In genomic region chr8:87473314-87473713, GRCm38 (mm10) we compare ENCODE assay signal across 8 mouse cellular contexts. TPM values are rescaled to one million over a fixed set of nuclear protein-coding genes. Genes with fewer than 3 reads are reported as not detected.
DNase-seq lines count a peak whose midpoint lies in the region; ATAC-seq and TF ChIP-seq lines count a peak whose summit lies in the region.

No protein-coding gene starts in this region.

- peak overlapping the region; percentile 98 for H3K4me2 ChIP-seq in heart, embryonic 11.5 days
- peak overlapping the region; percentile 96 for H3K4me2 ChIP-seq in intestine, embryonic 15.5 days (replicated peaks)
- peak overlapping the region; percentile 95 for H3K4me2 ChIP-seq in midbrain, embryonic 13.5 days (replicated peaks)

- peaks cover 18% of the 10 kb centered on the region for H3K4me1 ChIP-seq in heart, embryonic 11.5 days (ENCODE audit: control insufficient read depth, insufficient read depth, low read length)
- H3K4me1 ChIP-seq in ES-E14 (ENCODE audit: control insufficient read depth in 2 of 2, insufficient read depth in 2 of 2, low read length in 2 of 2, poor library complexity in 1 of 2): peaks cover 0 to 2% of the 10 kb centered on the region in 2 experiments; a peak in 2 of 4 replicates
- H3K4me1 ChIP-seq in intestine, embryonic 15.5 days (replicated peaks): peaks cover 38% of the 10 kb centered on the region
- peaks cover 74% of the 10 kb centered on the region for H3K4me1 ChIP-seq in midbrain, embryonic 13.5 days (replicated peaks)

- H3K9me3 ChIP-seq in heart, embryonic 11.5 days (replicated peaks; ENCODE audit: control insufficient read depth, low read length): no peaks in the 10 kb centered on the region
- H3K9me3 ChIP-seq in ES-E14 (ENCODE audit: control insufficient read depth, insufficient read depth, low read depth, low read length): no peaks in the 10 kb centered on the region
- no peaks in the 10 kb centered on the region for H3K9me3 ChIP-seq in intestine, embryonic 15.5 days
- no peaks in the 10 kb centered on the region for H3K9me3 ChIP-seq in midbrain, embryonic 13.5 days

- intact Hi-C loops in heart, postnatal 36 days (cut with DNase I): no loop called here
- intact Hi-C loops in gastrocnemius, postnatal 36 days (cut with DNase I): loop anchor here (10.0 kb wide), 1 partner anchor 259 kb away; no protein-coding TSS in a partner anchor

- peak overlapping the region; percentile 60 for H3K4me3 ChIP-seq in heart, embryonic 11.5 days (ENCODE audit: low read depth, low read length)
- H3K4me3 ChIP-seq in ES-E14 (ENCODE audit: insufficient read depth in 1 of 2, low read depth in 1 of 2, low read length in 2 of 2, poor library complexity in 1 of 2, severe bottlenecking in 1 of 2): peak overlapping the region; percentile 65 to 84
- peak overlapping the region; percentile 57 for H3K4me3 ChIP-seq in intestine, embryonic 15.5 days (replicated peaks)
- H3K4me3 ChIP-seq in midbrain, embryonic 13.5 days (replicated peaks): peak overlapping the region; percentile 67

- peaks cover 72% of the 10 kb centered on the region for H3K27me3 ChIP-seq in heart, embryonic 11.5 days (ENCODE audit: control insufficient read depth, insufficient read depth, low read length)
- H3K27me3 ChIP-seq in intestine, embryonic 15.5 days (replicated peaks): peaks cover 74% of the 10 kb centered on the region
- peaks cover 63% of the 10 kb centered on the region for H3K27me3 ChIP-seq in midbrain, embryonic 13.5 days

- no peak overlapping the region for H3K9ac ChIP-seq in heart, embryonic 11.5 days (ENCODE audit: low read depth, low read length)
- peak overlapping the region; percentile 74 for H3K9ac ChIP-seq in ES-E14 (ENCODE audit: insufficient read depth, low read depth, low read length, poor library complexity, severe bottlenecking)
- H3K9ac ChIP-seq in intestine, embryonic 15.5 days: 0 out of 2 replicates have a peak overlapping the region, but pooled peaks have one; percentile 5
- H3K9ac ChIP-seq in midbrain, embryonic 13.5 days (replicated peaks): peak overlapping the region; percentile 69

- no peak for ATAC-seq in heart, embryonic 11.5 days (replicated peaks; ENCODE audit: insufficient number of reproducible peaks, low FRiP score, low TSS enrichment)
- no peak for ATAC-seq in intestine, embryonic 15.5 days
- ATAC-seq in midbrain, embryonic 13.5 days: peak; percentile 3; the same call in 1 of the 2 replicates

- no peak for DNase-seq in heart, postnatal 36 days
- DNase-seq in ES-E14 (ENCODE audit: low read depth, low spot score): no peak
- DNase-seq in embryo, embryonic 11 days: peak; percentile 59
- DNase-seq in thymus, postnatal 25 days: no peak
- no peak for DNase-seq in gastrocnemius, postnatal 36 days

- H3K36me3 ChIP-seq in heart, embryonic 11.5 days (ENCODE audit: control insufficient read depth, insufficient read depth, low read length): no peaks in the 10 kb centered on the region
- no peaks in the 10 kb centered on the region for H3K36me3 ChIP-seq in ES-E14 (ENCODE audit: control insufficient read depth, insufficient read depth, low read length, poor library complexity, severe bottlenecking)
- H3K36me3 ChIP-seq in intestine, embryonic 15.5 days: no peaks in the 10 kb centered on the region
- no peaks in the 10 kb centered on the region for H3K36me3 ChIP-seq in midbrain, embryonic 13.5 days

- 1% methylated on average over 30 of the region's 30 CpGs for WGBS in heart, embryonic 11.5 days (ENCODE audit: insufficient replicate concordance)
- 3% methylated on average over 30 of the region's 30 CpGs for WGBS in intestine, embryonic 15.5 days
- WGBS in midbrain, embryonic 13.5 days: under 1% methylated on average over 30 of the region's 30 CpGs

- in situ Hi-C loops in ES-E14 (cut with MboI; ENCODE audit: low sequenced_read_pairs in 2 of 2, unreplicated experiment in 2 of 2): no loop called here

- no peak overlapping the region for H3K27ac ChIP-seq in heart, embryonic 11.5 days (ENCODE audit: low read depth, low read length)
- no peak overlapping the region for H3K27ac ChIP-seq in ES-E14 (ENCODE audit: insufficient read depth, low read depth, low read length, poor library complexity, severe bottlenecking)
- no peak overlapping the region for H3K27ac ChIP-seq in intestine, embryonic 15.5 days
- H3K27ac ChIP-seq in midbrain, embryonic 13.5 days: 0 out of 2 replicates have a peak overlapping the region, but pooled peaks have one; percentile 64

TF ChIP-seq in ES-E14, 5 proteins besides CTCF, POLR2A, EP300 and RAD21:
- TF ChIP-seq CHD2 (IDR thresholded peaks at IDR 0.05; ENCODE audit: low read depth, low read length) (no peak), ZC3H11A (IDR thresholded peaks at IDR 0.05; ENCODE audit: borderline replicate concordance, low read depth, low read length) (no peak), MAFK (IDR thresholded peaks at IDR 0.05; ENCODE audit: insufficient read depth, low read depth, low read length) (no peak), HCFC1 (IDR thresholded peaks at IDR 0.05; ENCODE audit: borderline replicate concordance, insufficient read depth, low read length) (no peak), ZNF384 (IDR thresholded peaks at IDR 0.05; ENCODE audit: low read depth, low read length) (no peak)

RNA-seq across cellular contexts. Expression of gene Cbln1, which starts 0.9 kb away (rescaled TPM):
- polyA plus RNA-seq in heart, embryonic 11.5 days (2014; fragmentation: Nextera tagmentation; extraction: Ambion mirVana): 0.10 and 0.24 TPM in 2 replicates
- under 1 TPM; 0.25 to 0.49 TPM for total RNA-seq in heart, postnatal 36 days (2021)
- total RNA-seq in ES-E14 (2012; rRNA removed): 3.6 and 5.2 TPM in 2 replicates
- polyA plus RNA-seq in intestine, embryonic 15.5 days (2015; fragmentation: Nextera tagmentation; extraction: Ambion mirVana): 0.09 and 0.23 TPM in 2 replicates
- polyA plus RNA-seq in midbrain, embryonic 13.5 days (2015; fragmentation: Nextera tagmentation; extraction: Ambion mirVana): 11.3 and 12.9 TPM in 2 replicates
- total RNA-seq in gastrocnemius, postnatal 36 days (2021): not detected
